Mouse (Mus musculus): ENCODE data around the gene Cct3. TPM values are rescaled to one million over a fixed set of nuclear protein-coding genes. Genes with fewer than 3 reads are reported as not detected.
A peak's percentile ranks its signal among the peaks of the same experiment; 100 is the strongest.
"Not testable (repeated sequence)": the region's sequence is repeated elsewhere in the genome, so short reads cannot be mapped to it uniquely, and the experiment has no call there.

The Cct3 gene
- polyA plus RNA-seq, 1 experiment from 2014 or later = 426 TPM

DNA sequence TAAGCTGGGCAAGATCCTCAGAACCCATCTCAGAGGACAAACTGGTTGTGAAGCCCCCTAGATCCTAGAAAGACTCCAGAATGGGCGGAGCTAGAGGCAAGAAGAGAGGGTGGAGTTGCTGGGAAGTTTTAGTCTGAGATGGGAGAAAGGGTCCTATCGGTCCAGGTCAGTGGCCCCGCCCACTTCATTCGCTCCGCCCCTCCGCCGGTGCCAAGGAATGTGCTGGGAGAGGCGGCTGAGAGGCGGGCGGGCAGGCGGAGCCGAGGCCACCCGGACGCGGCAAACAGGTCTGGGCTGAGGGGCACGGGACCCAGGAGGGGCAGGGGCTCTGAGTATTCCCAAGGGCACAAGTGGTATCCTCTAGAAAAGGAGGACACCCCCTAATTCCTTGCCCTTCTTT, 67.4 kb downstream of the Cct3 start, which contains the start of gene Paqr6:
Gene Paqr6, plus strand, starts transcription at position 248 of the 400 bp plus-strand sequence.
- Histone ChIP-seq H3K27me3 (replicated peaks) (peaks cover 18% of the 10 kb centered on the region), H3K27ac (replicated peaks) (no peak within 1 kb of the TSS), H3K4me1 (0 out of 2 replicates have a peak, but pooled peaks cover 5% of the 10 kb centered on the region), H3K9me3 (replicated peaks) (no peaks in the 10 kb centered on the region), H3K9ac (replicated peaks) (no peak within 1 kb of the TSS), H3K4me2 (peak within 1 kb of the TSS; percentile 4), H3K36me3 (peaks cover 35% of the 10 kb centered on the region), H3K4me3 (replicated peaks) (no peak within 1 kb of the TSS)
- 2% methylated on average over 16 of the region's 16 CpGs for WGBS
- ATAC-seq (ENCODE audit: low FRiP score) = no peak

DNA sequence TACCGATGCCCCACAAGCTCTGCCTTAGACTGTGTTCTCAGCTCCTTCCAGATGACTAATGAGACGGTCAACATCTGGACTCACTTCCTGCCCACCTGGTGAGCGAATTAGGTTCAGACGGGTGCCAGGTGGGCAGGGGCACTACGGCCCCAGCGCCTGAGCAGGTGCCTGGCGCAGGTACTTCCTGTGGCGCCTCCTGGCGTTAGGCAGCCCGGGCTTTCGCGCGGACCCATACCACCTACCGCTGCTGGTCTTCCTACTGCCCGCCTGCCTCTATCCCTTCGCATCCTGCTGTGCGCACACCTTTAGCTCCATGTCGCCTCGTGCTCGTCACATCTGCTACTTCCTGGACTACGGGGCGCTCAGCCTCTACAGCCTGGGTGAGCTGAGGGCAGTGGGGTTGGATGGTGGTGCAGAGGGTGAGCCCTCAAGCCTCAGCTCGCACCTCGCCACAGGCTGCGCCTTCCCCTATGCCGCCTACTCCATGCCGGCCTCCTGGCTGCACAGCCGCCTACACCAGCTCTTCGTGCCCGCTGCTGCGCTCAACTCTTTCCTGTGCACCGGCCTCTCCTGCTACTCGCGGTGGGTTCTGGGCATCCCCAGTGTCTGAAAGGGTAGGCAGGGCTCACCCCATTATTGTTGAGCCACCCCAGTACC, 68.9 kb downstream of the Cct3 start:
- 39% methylated on average over 34 of the region's 34 CpGs for WGBS
- H3K4me2 ChIP-seq = peak overlapping the region; percentile 49; the same call in 1 of the 2 replicates
- 0 out of 2 replicates have a peak, but pooled peaks cover 5% of the 10 kb centered on the region for H3K4me1 ChIP-seq
- H3K4me3 ChIP-seq (replicated peaks) = no peak overlapping the region
- H3K9me3 ChIP-seq (replicated peaks) = 0 out of 2 replicates have a peak, but pooled peaks cover 4% of the 10 kb centered on the region
- H3K36me3 ChIP-seq = peaks cover 20% of the 10 kb centered on the region
- peaks cover 18% of the 10 kb centered on the region for H3K27me3 ChIP-seq (replicated peaks)
- H3K9ac ChIP-seq (replicated peaks) = no peak overlapping the region
- H3K27ac ChIP-seq (replicated peaks) = no peak overlapping the region
- no peak for ATAC-seq (ENCODE audit: low FRiP score)

DNA sequence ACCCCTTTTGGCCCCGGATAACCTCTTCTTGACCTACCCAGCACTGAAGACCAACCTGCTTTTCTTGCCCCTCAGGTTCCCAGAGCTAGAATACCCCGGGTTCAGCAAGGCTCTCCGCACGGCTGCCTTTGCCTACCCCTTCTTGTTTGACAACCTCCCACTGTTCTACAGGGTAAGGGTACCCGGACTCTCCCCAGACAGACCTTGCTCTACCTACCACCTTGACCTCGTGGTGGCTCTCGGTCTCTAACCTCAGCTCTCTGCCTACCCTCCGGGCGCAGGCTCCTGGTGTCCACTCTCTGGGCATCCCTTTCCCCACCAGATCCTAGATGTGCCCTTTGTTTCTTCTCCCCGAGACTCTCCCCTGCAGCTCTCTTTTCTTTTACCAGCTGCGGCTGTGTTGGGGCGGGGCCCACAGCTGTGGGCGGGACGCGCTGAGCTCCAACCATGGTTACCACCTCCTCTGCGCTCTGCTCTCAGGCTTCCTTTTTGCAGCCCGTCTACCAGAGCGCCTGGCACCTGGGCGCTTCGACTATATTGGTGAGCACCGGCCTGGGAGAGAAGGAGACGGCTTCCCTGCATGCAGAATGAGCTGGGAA, 70.0 kb downstream of the Cct3 start:
- peaks cover 10% of the 10 kb centered on the region for H3K36me3 ChIP-seq
- not testable (repeated sequence) for H3K9ac ChIP-seq (replicated peaks); H3K4me1 ChIP-seq; H3K9me3 ChIP-seq (replicated peaks)
- ATAC-seq (ENCODE audit: low FRiP score) = peak; percentile 90
- WGBS = 4% methylated on average over 21 of the region's 22 CpGs
- peaks cover 18% of the 10 kb centered on the region for H3K27me3 ChIP-seq (replicated peaks)
- H3K4me3 ChIP-seq (replicated peaks) = peak overlapping the region; percentile 32
- peak overlapping the region; percentile 66; the same call in 1 of the 2 replicates for H3K27ac ChIP-seq (replicated peaks)
- peak overlapping the region; percentile 49 for H3K4me2 ChIP-seq

DNA sequence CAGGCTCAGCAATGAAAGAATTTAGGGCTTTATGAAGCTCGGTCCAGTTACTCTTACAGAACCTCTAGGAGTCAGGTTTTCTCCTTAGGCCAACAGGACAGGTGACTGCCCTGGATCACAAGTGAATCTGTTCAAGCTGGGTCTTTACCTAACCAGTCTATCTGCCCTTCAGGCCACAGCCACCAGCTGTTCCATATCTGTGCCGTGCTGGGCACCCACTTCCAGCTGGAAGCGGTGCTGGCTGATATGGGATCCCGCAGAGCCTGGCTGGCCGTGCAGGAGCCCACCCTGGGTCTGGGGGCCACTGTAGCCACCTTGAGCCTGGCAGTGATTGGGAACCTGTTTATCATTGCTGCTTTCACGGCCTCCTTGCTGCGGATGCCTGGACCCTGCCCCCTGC, 70.6 kb downstream of the Cct3 start:
- H3K27ac ChIP-seq (replicated peaks) = not testable (repeated sequence)

DNA sequence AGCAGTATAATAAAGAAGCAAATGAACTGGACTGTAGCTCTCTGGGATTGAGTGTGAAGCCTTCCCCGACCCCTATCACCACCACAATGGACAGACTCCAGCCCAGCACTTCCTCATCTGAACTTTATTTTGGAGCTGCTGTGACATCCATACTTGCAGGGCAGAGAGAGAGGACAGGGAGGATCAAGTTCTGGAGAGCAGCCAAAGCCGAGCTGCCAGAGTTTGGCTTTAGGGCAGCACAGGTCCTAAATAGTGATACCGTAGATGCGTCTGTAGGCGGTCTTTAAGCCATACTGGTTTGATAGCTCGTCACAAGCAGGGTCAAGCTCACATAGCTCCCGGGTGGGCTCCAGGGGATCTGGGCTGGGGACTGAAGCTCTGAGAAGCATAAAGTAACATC, 71.6 kb downstream of the Cct3 start:
- WGBS = 89% methylated on average over 7 of the region's 7 CpGs
- peaks cover 18% of the 10 kb centered on the region for H3K27me3 ChIP-seq (replicated peaks)
- H3K4me1 ChIP-seq; H3K36me3 ChIP-seq; H3K9ac ChIP-seq (replicated peaks); H3K4me3 ChIP-seq (replicated peaks); H3K27ac ChIP-seq (replicated peaks); H3K9me3 ChIP-seq (replicated peaks); ATAC-seq (ENCODE audit: low FRiP score); H3K4me2 ChIP-seq: not testable (repeated sequence)

More for the DNA sequence above, 70.6 kb downstream of the Cct3 start:
- not testable (repeated sequence) for H3K4me3 ChIP-seq (replicated peaks); H3K4me2 ChIP-seq; H3K4me1 ChIP-seq; H3K36me3 ChIP-seq; H3K9me3 ChIP-seq (replicated peaks); H3K9ac ChIP-seq (replicated peaks)
- H3K27me3 ChIP-seq (replicated peaks) = peaks cover 18% of the 10 kb centered on the region
- WGBS = 37% methylated on average over 3 of the region's 7 CpGs
- ATAC-seq (ENCODE audit: low FRiP score) = 0 out of 2 replicates have a peak, but pooled peaks have one; percentile 22

Other genes starting within 250 kb of the Cct3 start
- gene Naxe, start 238.6 kb upstream of the Cct3 start, polyA plus RNA-seq (2015; fragmentation: Nextera tagmentation; extraction: Ambion mirVana) = 155 and 159 TPM in 2 replicates
- 0.38 TPM in 1 of 2 replicates, not detected in the other for gene Ttc24, start 218.8 kb upstream of the Cct3 start, polyA plus RNA-seq (2015; fragmentation: Nextera tagmentation; extraction: Ambion mirVana)
- gene Iqgap3, start 215.1 kb upstream of the Cct3 start, polyA plus RNA-seq (2015; fragmentation: Nextera tagmentation; extraction: Ambion mirVana) = 2.8 and 4.9 TPM in 2 replicates
- gene Mef2d, start 154.7 kb upstream of the Cct3 start, polyA plus RNA-seq (2015; fragmentation: Nextera tagmentation; extraction: Ambion mirVana) = 14.3 and 20.3 TPM in 2 replicates
- gene Rhbg, start 42.4 kb upstream of the Cct3 start, polyA plus RNA-seq (2015; fragmentation: Nextera tagmentation; extraction: Ambion mirVana) = 0.78 and 0.83 TPM in 2 replicates
- 0.26 TPM in 1 of 2 replicates, not detected in the other for gene Gm38392, start 9.9 kb upstream of the Cct3 start, polyA plus RNA-seq (2015; fragmentation: Nextera tagmentation; extraction: Ambion mirVana)
- 9.5 and 12.4 TPM in 2 replicates for gene Tsacc, start 117 bp upstream of the Cct3 start, polyA plus RNA-seq (2015; fragmentation: Nextera tagmentation; extraction: Ambion mirVana)
- gene Glmp, start 27.9 kb downstream of the Cct3 start, polyA plus RNA-seq (2015; fragmentation: Nextera tagmentation; extraction: Ambion mirVana) = 102 and 129 TPM in 2 replicates
- 1.9 and 3.3 TPM in 2 replicates for gene Tmem79, start 39.0 kb downstream of the Cct3 start, polyA plus RNA-seq (2015; fragmentation: Nextera tagmentation; extraction: Ambion mirVana)
- 57.7 and 60.8 TPM in 2 replicates for gene Smg5, start 39.1 kb downstream of the Cct3 start, polyA plus RNA-seq (2015; fragmentation: Nextera tagmentation; extraction: Ambion mirVana)
- gene Paqr6, start 67.5 kb downstream of the Cct3 start, polyA plus RNA-seq (2015; fragmentation: Nextera tagmentation; extraction: Ambion mirVana) = 1.6 and 2.5 TPM in 2 replicates
- 0.15 and 0.28 TPM in 2 replicates for gene Bglap3, start 75.6 kb downstream of the Cct3 start, polyA plus RNA-seq (2015; fragmentation: Nextera tagmentation; extraction: Ambion mirVana)
- not detected in 2 replicates for gene Bglap2, start 81.6 kb downstream of the Cct3 start, polyA plus RNA-seq (2015; fragmentation: Nextera tagmentation; extraction: Ambion mirVana)
- gene Bglap, start 87.3 kb downstream of the Cct3 start, polyA plus RNA-seq (2015; fragmentation: Nextera tagmentation; extraction: Ambion mirVana) = not detected in 2 replicates
- gene Pmf1, start 113.2 kb downstream of the Cct3 start, polyA plus RNA-seq (2015; fragmentation: Nextera tagmentation; extraction: Ambion mirVana) = 25.8 and 52.7 TPM in 2 replicates
- 33.6 and 36.4 TPM in 2 replicates for gene Slc25a44, start 128.0 kb downstream of the Cct3 start, polyA plus RNA-seq (2015; fragmentation: Nextera tagmentation; extraction: Ambion mirVana)
- gene Sema4a, start 164.1 kb downstream of the Cct3 start, polyA plus RNA-seq (2015; fragmentation: Nextera tagmentation; extraction: Ambion mirVana) = 28.2 and 28.8 TPM in 2 replicates
- gene Lmna, start 212.8 kb downstream of the Cct3 start, polyA plus RNA-seq (2015; fragmentation: Nextera tagmentation; extraction: Ambion mirVana) = 70.3 and 78.7 TPM in 2 replicates
- gene Mex3a, start 235.3 kb downstream of the Cct3 start, polyA plus RNA-seq (2015; fragmentation: Nextera tagmentation; extraction: Ambion mirVana) = 18.6 and 19.2 TPM in 2 replicates